Mouse (Mus musculus) cerebellum, adult 2 months (tissue): ENCODE measurements at regions not wholly inside any gene's neighbourhood (a gene's known extent, or its start where the extent isn't known, plus 50 kb on each side); places are given as distances from the start of the nearest gene placed in this dataset.

Experiments used
- CTCF ChIP-seq: fragments of 200-500 bp; IDR thresholded peaks from 2 replicates; pipeline ENCODE4 v1.5.1; 2011; ENCODE audit warnings: low read depth, mild to moderate bottlenecking, control low read depth, low read length, moderate library complexity, borderline replicate concordance; ENCODE audit not compliant: insufficient read depth
- POLR2A ChIP-seq: fragments of 200-500 bp; IDR thresholded peaks from 2 replicates; pipeline ENCODE4 v1.6.1; 2011; ENCODE audit warnings: low read length, control low read depth, borderline replicate concordance; ENCODE audit not compliant: insufficient read depth

DNA sequence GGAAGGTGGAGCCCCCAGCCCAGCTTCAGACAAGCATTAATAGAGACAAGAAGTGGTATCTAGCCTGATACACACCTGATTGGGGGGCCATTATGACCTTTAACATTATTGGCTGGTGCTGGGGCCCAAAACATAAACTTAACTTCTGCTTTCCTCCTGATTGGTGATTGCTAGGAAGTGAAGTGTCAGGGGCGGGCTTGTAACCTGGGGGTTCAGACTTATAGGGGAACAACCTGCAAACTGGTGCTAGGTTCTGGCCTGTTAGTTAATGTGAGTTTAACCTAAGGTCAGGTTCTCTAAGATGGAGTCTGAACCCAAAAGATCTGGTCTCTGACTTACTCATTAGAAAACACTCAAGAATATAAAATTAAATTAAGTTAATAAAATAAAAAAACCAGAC lies 207.5 kb downstream of the Parm1 start:
- TF ChIP-seq POLR2A (no peak), CTCF (no peak)
